Mouse (Mus musculus) limb, embryonic 12.5 days (tissue): ENCODE results near the gene Pygb. TPM values are rescaled to one million over a fixed set of nuclear protein-coding genes. Genes with fewer than 3 reads are reported as not detected.

ENCODE experiments used
- ATAC-seq: fragments of 200-750 bp; cut with Nextera tagmentation; 2 replicates; pipeline ENCODE4 v1.8.0; 2017; ENCODE audit warnings: low read depth, moderate TSS enrichment; ENCODE audit not compliant: insufficient number of reproducible peaks, insufficient read depth, low FRiP score, low TSS enrichment
- H3K27ac ChIP-seq: fragments of 300-500 bp; sonication (generic); 2 replicates; pipeline ENCODE4 v1.5.1; 2016; ENCODE audit warnings: mild to moderate bottlenecking, moderate library complexity
- H3K27me3 ChIP-seq: fragments of 300-500 bp; sonication (generic); 2 replicates; pipeline ENCODE4 v1.6.1; 2016; ENCODE audit warnings: mild to moderate bottlenecking, moderate library complexity
- H3K36me3 ChIP-seq: fragments of 300-500 bp; sonication (generic); 2 replicates; pipeline ENCODE4 v1.6.1; 2016; ENCODE audit warnings: mild to moderate bottlenecking, moderate library complexity
- H3K4me1 ChIP-seq: fragments of 300-500 bp; sonication (generic); replicated peaks from 2 replicates; pipeline ENCODE4 v1.6.1; 2016
- H3K4me2 ChIP-seq: fragments of 300-500 bp; sonication (generic); 2 replicates; pipeline ENCODE4 v1.6.1; 2016; ENCODE audit warnings: mild to moderate bottlenecking, moderate library complexity
- H3K4me3 ChIP-seq: fragments of 300-500 bp; sonication (generic); replicated peaks from 2 replicates; pipeline ENCODE4 v1.5.1; 2016; ENCODE audit warnings: mild to moderate bottlenecking
- H3K9ac ChIP-seq: fragments of 300-500 bp; sonication (generic); replicated peaks from 2 replicates; pipeline ENCODE4 v1.6.1; 2016; ENCODE audit warnings: mild to moderate bottlenecking, moderate library complexity
- H3K9me3 ChIP-seq: fragments of 300-500 bp; sonication (generic); 2 replicates; pipeline ENCODE4 v1.6.1; 2016; ENCODE audit warnings: mild to moderate bottlenecking, moderate library complexity
- WGBS: fragments of 180-500 bp; shearing (Covaris S2); methylation state at CpG from one replicate; pipeline ENCODE4 v1.1.7; 2016; 5-methylcytosine and 5-hydroxymethylcytosine counted together
- polyA plus RNA-seq: library from polyadenylated mRNA; unstranded; fragments of >200 nt; fragmentation: Nextera tagmentation; extraction: Ambion mirVana; gene quantifications from 2 replicates; pipeline ENCODE4 v1.2.1, GENCODE M21; 2016

The Pygb gene
- polyA plus RNA-seq, 1 experiment from 2014 or later = 84.0 TPM

DNA sequence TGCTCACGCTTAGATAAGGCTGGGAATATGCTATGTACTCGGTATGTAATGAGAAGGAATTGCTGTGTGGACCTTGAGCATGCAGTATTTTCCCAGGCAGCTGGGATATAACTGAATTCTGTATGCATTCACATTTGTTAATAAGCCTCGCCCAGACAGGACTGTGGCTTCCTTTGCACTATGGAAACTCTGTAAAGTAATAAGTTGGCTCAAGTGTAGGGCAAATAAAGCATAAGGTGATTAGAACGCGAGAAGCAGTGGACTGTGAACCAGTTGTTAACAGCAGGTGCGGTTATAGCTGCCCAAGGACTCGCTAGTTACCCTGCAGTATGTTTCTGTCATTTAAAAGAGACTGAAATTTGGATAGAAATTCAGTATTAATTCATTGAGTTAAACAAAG is 11.5 kb downstream of the Pygb start:
- Histone ChIP-seq H3K9me3 (no peaks in the 10 kb centered on the region), H3K36me3 (peaks cover 74% of the 10 kb centered on the region), H3K27me3 (no peaks in the 10 kb centered on the region), H3K4me1 (no peaks in the 10 kb centered on the region), H3K27ac (no peak overlapping the region), H3K4me3 (no peak overlapping the region), H3K9ac (no peak overlapping the region), H3K4me2 (no peak overlapping the region)
- ATAC-seq = no peak
- WGBS = 91% methylated on average over 7 of the region's 7 CpGs

DNA sequence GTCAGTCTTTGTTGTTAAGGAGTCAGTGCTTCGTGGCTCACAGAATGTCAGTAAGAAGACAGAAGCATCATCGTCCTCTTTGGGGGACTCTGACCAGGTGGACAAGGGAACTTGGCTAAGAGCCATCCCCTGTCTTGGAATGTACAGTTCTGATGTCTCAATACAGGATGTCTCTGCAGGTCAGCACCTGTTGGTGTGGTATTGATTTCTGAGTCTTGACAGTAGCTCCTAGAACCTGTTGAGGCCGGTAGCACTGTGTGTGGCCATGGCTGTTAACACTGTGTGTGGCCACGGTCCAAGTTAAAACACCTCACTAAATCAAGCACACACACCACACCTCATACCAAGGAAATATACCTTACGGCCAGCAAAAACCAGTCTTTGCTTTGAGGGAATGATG is 14.1 kb downstream of the Pygb start:
- 0 out of 2 replicates have a peak, but pooled peaks have one; percentile 15 for ATAC-seq
- no peak overlapping the region for H3K4me3 ChIP-seq
- H3K4me1 ChIP-seq = no peaks in the 10 kb centered on the region
- no peak overlapping the region for H3K27ac ChIP-seq
- H3K36me3 ChIP-seq = peaks cover 68% of the 10 kb centered on the region
- H3K9me3 ChIP-seq = no peaks in the 10 kb centered on the region
- no peak overlapping the region for H3K4me2 ChIP-seq
- 81% methylated on average over 5 of the region's 5 CpGs for WGBS
- no peaks in the 10 kb centered on the region for H3K27me3 ChIP-seq
- H3K9ac ChIP-seq = no peak overlapping the region

DNA sequence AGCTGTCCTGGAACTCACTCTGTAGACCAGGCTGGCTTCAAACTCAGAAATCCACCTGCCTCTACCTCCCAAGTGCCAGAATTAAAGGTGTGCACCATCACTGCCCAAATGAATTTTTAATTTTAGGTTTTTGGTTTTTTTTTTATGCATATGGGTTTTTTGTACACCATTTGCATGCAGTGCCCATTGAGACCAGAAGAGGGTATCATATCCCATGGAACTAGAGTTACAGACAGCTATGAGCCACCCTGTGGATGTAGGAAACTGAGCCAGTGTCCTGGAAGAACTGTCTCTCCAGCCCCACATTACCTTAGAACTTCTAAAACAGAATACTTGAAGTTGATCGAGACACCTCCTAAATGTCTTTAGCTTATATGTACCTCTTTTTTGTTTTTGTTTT is 16.5 kb downstream of the Pygb start:
- 95% methylated on average over 1 of the region's 1 CpGs for WGBS
- Histone ChIP-seq H3K4me1 (no peaks in the 10 kb centered on the region), H3K27me3 (no peaks in the 10 kb centered on the region), H3K4me2 (no peak overlapping the region), H3K36me3 (peaks cover 75% of the 10 kb centered on the region), H3K27ac (no peak overlapping the region), H3K4me3 (no peak overlapping the region), H3K9ac (no peak overlapping the region), H3K9me3 (no peaks in the 10 kb centered on the region)
- ATAC-seq = no peak

DNA sequence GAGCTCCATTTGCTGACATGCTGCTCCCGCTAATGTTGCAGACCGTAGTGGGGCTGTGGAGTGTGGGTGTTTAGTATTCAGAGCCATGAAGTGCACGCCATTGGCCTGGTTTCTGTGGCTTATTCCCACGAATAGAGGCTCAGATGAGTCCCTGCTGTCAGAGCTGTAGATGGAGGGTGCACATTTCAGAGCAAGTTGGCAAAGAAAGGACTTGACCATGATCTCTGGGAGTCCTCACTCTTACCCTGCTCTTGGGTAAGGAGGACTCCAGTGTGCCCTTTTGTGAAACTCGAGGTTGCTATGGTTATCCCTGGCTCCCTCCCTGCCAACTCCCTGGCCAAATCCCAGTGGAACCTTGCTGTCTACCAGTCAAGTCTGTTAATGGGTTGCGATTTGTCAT is 21.8 kb downstream of the Pygb start:
- Histone ChIP-seq H3K27me3 (no peaks in the 10 kb centered on the region), H3K9ac (no peak overlapping the region), H3K36me3 (peaks cover 90% of the 10 kb centered on the region), H3K4me2 (no peak overlapping the region), H3K4me1 (no peaks in the 10 kb centered on the region), H3K9me3 (no peaks in the 10 kb centered on the region), H3K27ac (no peak overlapping the region), H3K4me3 (no peak overlapping the region)
- 87% methylated on average over 6 of the region's 6 CpGs for WGBS
- ATAC-seq = no peak

DNA sequence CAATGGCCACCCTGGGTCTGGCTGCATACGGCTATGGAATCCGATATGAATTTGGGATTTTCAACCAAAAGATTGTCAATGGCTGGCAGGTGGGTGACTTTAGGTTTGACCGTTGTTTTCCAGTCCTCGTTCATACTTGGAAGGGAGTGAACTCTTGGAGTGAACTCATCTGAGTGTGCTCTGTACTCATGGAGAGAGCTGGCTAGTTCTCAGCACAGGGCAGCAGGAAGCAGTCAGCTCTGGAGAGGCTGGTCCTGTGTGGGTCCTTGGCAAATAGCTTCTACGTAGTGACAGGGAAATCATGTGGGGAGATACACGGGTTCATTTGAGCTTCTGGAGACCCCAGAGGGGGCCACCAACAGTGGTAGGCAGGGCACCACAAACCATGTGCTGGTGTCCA is 22.3 kb downstream of the Pygb start:
- peaks cover 95% of the 10 kb centered on the region for H3K36me3 ChIP-seq
- 90% methylated on average over 6 of the region's 6 CpGs for WGBS

DNA sequence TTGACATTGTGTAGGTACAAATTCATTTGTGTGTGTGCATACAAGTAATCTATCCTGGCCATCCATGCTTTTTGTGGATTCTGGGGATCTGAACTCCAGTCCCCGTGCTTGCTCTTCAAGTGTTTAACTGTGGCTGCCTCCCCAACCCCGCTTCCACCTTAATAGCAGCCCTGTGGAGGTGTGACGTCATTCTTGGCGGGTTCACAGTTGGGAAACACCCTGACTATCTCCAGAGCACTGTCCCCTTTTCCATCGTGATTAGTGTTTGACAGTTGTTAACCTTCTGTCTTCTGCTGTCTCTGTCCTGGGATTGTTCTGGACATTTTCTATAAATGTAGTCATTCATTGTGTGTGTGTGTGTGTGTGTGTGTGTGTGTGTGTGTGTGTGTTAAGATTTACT is 24.1 kb downstream of the Pygb start:
- H3K9me3 ChIP-seq = no peaks in the 10 kb centered on the region
- 83% methylated on average over 5 of the region's 5 CpGs for WGBS
- H3K36me3 ChIP-seq = peaks cover 96% of the 10 kb centered on the region
- no peak overlapping the region for H3K4me3 ChIP-seq
- H3K4me1 ChIP-seq = no peaks in the 10 kb centered on the region
- no peak overlapping the region for H3K9ac ChIP-seq
- no peaks in the 10 kb centered on the region for H3K27me3 ChIP-seq
- ATAC-seq = no peak
- H3K27ac ChIP-seq = no peak overlapping the region
- no peak overlapping the region for H3K4me2 ChIP-seq

More for the DNA sequence above, 22.3 kb downstream of the Pygb start:
- Histone ChIP-seq H3K4me3 (no peak overlapping the region), H3K4me2 (no peak overlapping the region), H3K9me3 (no peaks in the 10 kb centered on the region), H3K27me3 (no peaks in the 10 kb centered on the region), H3K9ac (no peak overlapping the region), H3K4me1 (no peaks in the 10 kb centered on the region), H3K27ac (no peak overlapping the region)
- no peak for ATAC-seq

DNA sequence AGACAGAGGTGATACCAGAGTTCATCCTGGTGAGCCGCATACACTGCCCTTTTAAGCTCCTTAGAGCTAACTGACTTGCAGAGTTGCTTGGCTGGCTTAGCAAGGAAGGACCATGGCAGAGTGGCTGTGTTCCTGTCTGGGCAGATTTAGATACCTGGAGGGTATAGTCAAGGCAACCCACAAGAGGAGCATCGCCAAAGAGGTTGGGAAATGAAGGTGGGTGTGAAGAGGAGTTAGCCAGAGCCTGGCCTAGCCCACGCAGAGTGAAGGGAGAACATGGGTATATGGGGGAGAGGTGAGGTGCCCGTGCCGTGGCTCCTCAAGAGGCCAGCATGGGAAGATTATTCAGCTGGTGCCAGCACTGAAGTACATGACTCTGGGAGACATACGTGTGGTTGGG is 26.3 kb downstream of the Pygb start:
- Histone ChIP-seq H3K4me3 (no peak overlapping the region), H3K9me3 (no peaks in the 10 kb centered on the region), H3K4me1 (no peaks in the 10 kb centered on the region), H3K36me3 (peaks cover 98% of the 10 kb centered on the region), H3K9ac (no peak overlapping the region), H3K27ac (no peak overlapping the region), H3K4me2 (no peak overlapping the region), H3K27me3 (no peaks in the 10 kb centered on the region)
- no peak for ATAC-seq
- WGBS = 97% methylated on average over 6 of the region's 6 CpGs

DNA sequence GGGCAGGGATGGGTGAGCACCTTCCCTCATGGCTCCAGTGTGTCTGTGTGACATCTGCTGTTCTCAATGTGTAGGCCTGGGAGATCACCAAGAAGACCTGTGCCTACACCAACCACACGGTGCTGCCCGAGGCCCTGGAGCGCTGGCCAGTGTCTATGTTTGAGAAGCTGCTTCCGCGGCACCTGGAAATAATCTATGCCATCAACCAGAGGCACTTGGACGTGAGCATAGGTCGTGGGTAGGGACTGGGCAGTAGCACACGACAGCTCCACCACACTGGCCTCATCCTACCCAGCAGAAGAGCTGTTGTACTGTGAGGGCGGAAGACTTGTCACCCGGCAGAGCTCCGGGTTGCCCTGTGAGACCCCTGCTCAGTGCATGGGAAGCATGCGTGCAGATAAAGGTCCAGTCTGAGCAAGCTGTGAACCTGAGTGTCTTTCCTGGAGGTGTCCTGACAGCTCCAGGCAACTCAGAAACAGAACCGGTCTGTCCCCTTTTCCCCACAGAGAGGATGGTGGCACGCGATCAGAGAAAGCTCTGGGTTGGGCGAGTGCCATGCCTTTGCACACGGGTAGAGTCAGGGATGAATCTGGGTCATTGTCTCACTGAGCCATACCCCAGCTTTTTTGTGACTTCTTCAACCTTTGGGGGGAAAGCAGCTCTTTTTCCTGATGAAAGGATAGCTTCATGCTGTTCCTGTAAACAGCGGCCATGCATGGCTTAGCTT is 30.3 kb downstream of the Pygb start:
- ATAC-seq = no peak
- Histone ChIP-seq H3K9ac (no peak overlapping the region), H3K4me2 (no peak overlapping the region), H3K27ac (no peak overlapping the region), H3K9me3 (no peaks in the 10 kb centered on the region), H3K36me3 (peaks cover 94% of the 10 kb centered on the region), H3K27me3 (no peaks in the 10 kb centered on the region), H3K4me1 (no peaks in the 10 kb centered on the region), H3K4me3 (no peak overlapping the region)
- WGBS = 90% methylated on average over 18 of the region's 18 CpGs

DNA sequence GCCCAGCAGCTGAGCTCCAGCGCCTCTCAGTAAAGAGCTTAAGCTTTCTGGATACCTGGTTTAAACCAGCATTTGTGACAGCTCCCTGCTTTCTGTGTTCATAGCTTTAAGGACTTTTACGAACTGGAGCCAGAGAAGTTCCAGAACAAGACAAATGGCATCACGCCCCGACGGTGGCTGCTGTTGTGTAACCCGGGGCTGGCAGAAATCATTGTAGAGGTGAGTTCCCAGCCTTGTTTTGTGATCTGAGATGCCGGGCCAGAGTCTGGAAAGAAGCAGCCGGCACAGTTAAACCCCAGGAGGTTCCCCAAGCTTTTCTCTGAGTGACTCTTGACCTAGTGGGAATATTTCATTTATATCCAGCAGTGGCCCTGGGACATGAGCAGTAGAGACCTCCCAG is 32.2 kb downstream of the Pygb start:
- no peak overlapping the region for H3K27ac ChIP-seq
- H3K9me3 ChIP-seq = no peaks in the 10 kb centered on the region
- no peak for ATAC-seq
- H3K4me3 ChIP-seq = no peak overlapping the region
- H3K4me2 ChIP-seq = no peak overlapping the region
- H3K4me1 ChIP-seq = no peaks in the 10 kb centered on the region
- H3K27me3 ChIP-seq = no peaks in the 10 kb centered on the region
- peaks cover 91% of the 10 kb centered on the region for H3K36me3 ChIP-seq
- 82% methylated on average over 8 of the region's 8 CpGs for WGBS
- no peak overlapping the region for H3K9ac ChIP-seq

DNA sequence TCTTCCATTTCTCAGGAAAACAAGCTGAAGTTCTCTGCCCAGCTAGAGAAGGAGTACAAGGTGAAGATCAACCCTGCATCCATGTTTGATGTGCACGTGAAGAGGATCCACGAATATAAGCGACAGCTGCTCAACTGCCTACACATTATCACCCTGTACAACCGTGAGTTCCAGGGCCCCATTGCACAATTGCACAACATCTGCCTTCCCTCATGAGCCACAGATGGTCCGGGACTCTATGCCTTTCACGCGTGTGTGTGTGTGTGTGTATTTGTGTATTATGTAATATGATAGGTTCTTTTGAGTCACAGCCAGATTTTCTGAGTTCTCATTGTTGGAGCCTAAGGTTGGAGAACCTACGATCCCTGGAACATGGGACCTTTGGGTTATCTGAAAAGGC is 34.2 kb downstream of the Pygb start:
- no peak for ATAC-seq
- Histone ChIP-seq H3K9me3 (no peaks in the 10 kb centered on the region), H3K27ac (no peak overlapping the region), H3K9ac (no peak overlapping the region), H3K4me3 (no peak overlapping the region), H3K4me1 (no peaks in the 10 kb centered on the region), H3K36me3 (peaks cover 91% of the 10 kb centered on the region), H3K4me2 (no peak overlapping the region), H3K27me3 (no peaks in the 10 kb centered on the region)
- WGBS = 94% methylated on average over 8 of the region's 8 CpGs

DNA sequence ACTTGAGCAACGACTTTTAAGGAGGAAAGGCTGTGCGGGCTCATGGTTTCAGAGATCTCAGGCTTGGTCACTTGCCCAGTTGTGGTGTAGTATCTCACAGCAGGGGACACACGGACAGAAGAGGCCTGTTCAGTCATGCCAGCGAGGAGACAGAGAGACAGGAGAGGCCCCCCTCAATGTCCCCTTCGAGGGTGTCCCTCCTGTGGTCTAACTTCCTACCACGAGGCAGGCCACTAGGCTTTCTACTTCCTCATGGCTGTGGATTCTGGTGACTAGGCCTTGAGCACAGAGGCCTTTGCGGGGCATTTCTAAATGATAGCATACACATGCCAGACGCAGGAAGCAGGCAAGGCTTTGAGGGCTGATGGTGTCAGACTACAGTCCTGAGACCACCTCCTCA is 36.5 kb downstream of the Pygb start:
- no peaks in the 10 kb centered on the region for H3K4me1 ChIP-seq
- H3K9ac ChIP-seq = no peak overlapping the region
- H3K27me3 ChIP-seq = no peaks in the 10 kb centered on the region
- H3K27ac ChIP-seq = no peak overlapping the region
- ATAC-seq = no peak
- H3K36me3 ChIP-seq = peaks cover 91% of the 10 kb centered on the region
- H3K4me2 ChIP-seq = no peak overlapping the region
- WGBS = 84% methylated on average over 8 of the region's 8 CpGs
- no peak overlapping the region for H3K4me3 ChIP-seq
- H3K9me3 ChIP-seq = no peaks in the 10 kb centered on the region

DNA sequence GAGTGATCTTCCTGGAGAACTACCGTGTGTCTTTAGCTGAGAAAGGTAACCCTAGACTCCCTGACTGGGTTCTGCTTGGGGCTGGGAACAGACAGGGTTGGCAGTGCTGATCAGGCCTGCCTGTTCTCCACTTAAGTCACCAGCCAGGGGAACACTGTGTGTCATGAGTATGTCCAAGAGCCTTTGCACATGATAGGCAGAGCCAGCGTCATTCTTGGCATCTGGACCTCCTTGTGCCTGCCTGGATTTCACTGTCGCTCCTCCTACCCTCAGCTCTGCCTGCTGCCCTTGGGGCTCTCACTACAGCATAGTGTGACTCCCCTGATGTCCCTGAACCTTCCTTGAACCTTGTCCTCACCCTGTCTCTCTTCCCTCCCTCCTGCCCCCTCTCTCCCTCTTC is 39.9 kb downstream of the Pygb start:
- H3K9me3 ChIP-seq = no peaks in the 10 kb centered on the region
- peaks cover 97% of the 10 kb centered on the region for H3K36me3 ChIP-seq
- no peak overlapping the region for H3K9ac ChIP-seq
- 84% methylated on average over 3 of the region's 3 CpGs for WGBS
- no peak overlapping the region for H3K4me2 ChIP-seq
- no peaks in the 10 kb centered on the region for H3K4me1 ChIP-seq
- no peak overlapping the region for H3K4me3 ChIP-seq
- H3K27me3 ChIP-seq = no peaks in the 10 kb centered on the region
- no peak overlapping the region for H3K27ac ChIP-seq
- no peak for ATAC-seq
